Comparison of ENCODE assay signal across 10 mouse cellular contexts in the genomic region with DNA sequence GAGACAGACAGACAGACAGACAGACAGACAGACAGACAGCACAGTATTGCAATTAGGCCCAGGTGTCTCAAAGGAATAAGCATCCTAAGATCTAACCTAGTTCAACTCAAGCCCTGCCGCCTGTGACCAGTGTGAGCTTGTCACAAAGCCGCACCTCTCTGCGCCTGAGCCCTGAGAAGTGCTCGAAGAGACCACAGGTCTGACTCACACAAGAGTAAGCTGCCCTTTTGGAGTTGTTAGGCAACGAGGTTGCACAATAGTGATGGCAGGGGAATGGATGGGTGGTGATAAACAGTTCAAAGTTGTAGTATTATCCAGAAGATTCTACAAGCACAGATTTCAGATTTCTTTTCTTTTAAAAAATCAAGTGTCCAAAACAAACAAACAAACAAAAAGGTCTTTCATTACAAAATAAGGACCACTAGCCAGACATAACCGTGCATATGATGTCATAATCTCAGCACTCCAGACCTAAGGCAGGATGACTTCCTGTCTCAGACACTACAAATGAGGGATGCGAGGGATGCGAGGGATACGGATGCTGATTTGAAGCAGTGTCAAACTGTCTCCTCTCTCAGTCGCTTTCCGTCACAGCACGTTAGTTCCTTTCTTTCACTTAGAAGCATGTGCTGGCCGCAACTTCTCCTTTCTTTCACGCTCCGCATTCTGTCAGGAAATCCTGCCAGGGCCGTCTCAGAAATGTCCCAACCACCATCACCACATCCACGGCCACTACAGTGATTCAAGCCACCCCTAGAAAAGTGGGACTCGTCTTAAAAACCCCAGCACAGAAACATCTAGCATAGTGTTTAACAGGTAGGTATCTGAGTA. TPM values are rescaled to one million over a fixed set of nuclear protein-coding genes. Genes with fewer than 3 reads are reported as not detected.
A peak's percentile ranks its signal among the peaks of the same experiment; 100 is the strongest.
DNase-seq lines count a peak whose midpoint lies in the region; ATAC-seq and TF ChIP-seq lines count a peak whose summit lies in the region.
"Had no signal": no experiment of that assay in that cellular context is flagged by ENCODE, and none has a peak within 500 bp of the region (broad histone marks: within the 10 kb centered on the region; RNA-seq: fewer than 3 reads in every experiment).

No protein-coding gene starts in this region.

- no peak overlapping the region for H3K4me3 ChIP-seq in heart, embryonic 11.5 days (ENCODE audit: low read depth, low read length)
- no peak overlapping the region for H3K4me3 ChIP-seq in intestine, postnatal 0 days (ENCODE audit: low read depth, low read length)
- no peak overlapping the region for H3K4me3 ChIP-seq in myocyte
- H3K4me3 ChIP-seq in kidney, embryonic 15.5 days (replicated peaks): no peak overlapping the region
- no peak overlapping the region for H3K4me3 ChIP-seq in neural tube, embryonic 15.5 days (replicated peaks)
- H3K4me3 ChIP-seq: forebrain, embryonic 10.5 days; limb, embryonic 12.5 days had no signal

- H3K27me3 ChIP-seq in heart, embryonic 11.5 days (ENCODE audit: control insufficient read depth, insufficient read depth, low read length): no peaks in the 10 kb centered on the region
- no peaks in the 10 kb centered on the region for H3K27me3 ChIP-seq in intestine, postnatal 0 days (replicated peaks; ENCODE audit: control insufficient read depth, insufficient read depth, low read length)
- H3K27me3 ChIP-seq in myocyte (ENCODE audit: control insufficient read depth, insufficient read depth, insufficient read length): no peaks in the 10 kb centered on the region
- no peaks in the 10 kb centered on the region for H3K27me3 ChIP-seq in kidney, embryonic 15.5 days
- no peaks in the 10 kb centered on the region for H3K27me3 ChIP-seq in neural tube, embryonic 15.5 days (replicated peaks)
- H3K27me3 ChIP-seq: limb, embryonic 12.5 days had no signal

- intact Hi-C loops in heart, postnatal 10 days (cut with DNase I): no loop called here

- ATAC-seq in heart, embryonic 11.5 days (replicated peaks; ENCODE audit: insufficient number of reproducible peaks, low FRiP score, low TSS enrichment): no peak
- ATAC-seq in intestine, postnatal 0 days: peak; percentile 89
- no peak for ATAC-seq in kidney, embryonic 15.5 days (replicated peaks; ENCODE audit: low FRiP score)
- no peak for ATAC-seq in neural tube, embryonic 15.5 days (ENCODE audit: low FRiP score)

- no peak for TF ChIP-seq CTCF in intestine, postnatal 0 days (IDR thresholded peaks at IDR 0.05; ENCODE audit: low read depth)

- 74% methylated on average over 18 of the region's 18 CpGs for WGBS in heart, embryonic 11.5 days (ENCODE audit: insufficient replicate concordance)
- 70% methylated on average over 18 of the region's 18 CpGs for WGBS in intestine, postnatal 0 days
- WGBS in kidney, embryonic 15.5 days: 81% methylated on average over 18 of the region's 18 CpGs
- WGBS in neural tube, embryonic 15.5 days: 60% methylated on average over 18 of the region's 18 CpGs

- DNase-seq in heart, postnatal 10 days: peak; percentile 31 to 32
- peak; percentile 76 for DNase-seq in MEL-GATA-1-ER (ENCODE audit: extremely low read depth, low read depth)
- DNase-seq in retina, embryonic 14.5 days (ENCODE audit: low spot score): no peak

- H3K36me3 ChIP-seq in heart, embryonic 11.5 days (ENCODE audit: control insufficient read depth, insufficient read depth, low read length): no peaks in the 10 kb centered on the region
- no peaks in the 10 kb centered on the region for H3K36me3 ChIP-seq in intestine, postnatal 0 days (ENCODE audit: control insufficient read depth, insufficient read depth)
- no peaks in the 10 kb centered on the region for H3K36me3 ChIP-seq in myocyte (ENCODE audit: control insufficient read depth, insufficient read depth)
- no peaks in the 10 kb centered on the region for H3K36me3 ChIP-seq in kidney, embryonic 15.5 days
- H3K36me3 ChIP-seq in neural tube, embryonic 15.5 days: no peaks in the 10 kb centered on the region
- H3K36me3 ChIP-seq: forebrain, embryonic 10.5 days; limb, embryonic 12.5 days had no signal

- no peak for TF ChIP-seq POLR2A in myocyte (IDR thresholded peaks at IDR 0.05; ENCODE audit: insufficient read length, low read depth)

- 0 out of 2 replicates have a peak, but pooled peaks cover 2% of the 10 kb centered on the region for H3K4me1 ChIP-seq in heart, embryonic 11.5 days (ENCODE audit: control insufficient read depth, insufficient read depth, low read length)
- no peaks in the 10 kb centered on the region for H3K4me1 ChIP-seq in intestine, postnatal 0 days (replicated peaks; ENCODE audit: control insufficient read depth, insufficient read depth, low read length)
- H3K4me1 ChIP-seq in kidney, embryonic 15.5 days: peaks cover 7% of the 10 kb centered on the region; the same call in 1 of the 2 replicates
- H3K4me1 ChIP-seq in neural tube, embryonic 15.5 days: no peaks in the 10 kb centered on the region
- H3K4me1 ChIP-seq: forebrain, embryonic 10.5 days had no signal

- H3K4me2 ChIP-seq in heart, embryonic 11.5 days: no peak overlapping the region
- H3K4me2 ChIP-seq in intestine, postnatal 0 days (replicated peaks; ENCODE audit: low read depth): no peak overlapping the region
- H3K4me2 ChIP-seq in myocyte (ENCODE audit: low read depth): peak overlapping the region; percentile 0
- no peak overlapping the region for H3K4me2 ChIP-seq in kidney, embryonic 15.5 days
- H3K4me2 ChIP-seq in neural tube, embryonic 15.5 days: no peak overlapping the region
- H3K4me2 ChIP-seq: limb, embryonic 12.5 days had no signal

- no peak overlapping the region for H3ac ChIP-seq in myocyte (ENCODE audit: control insufficient read depth, insufficient read length)

- no peaks in the 10 kb centered on the region for H3K9me3 ChIP-seq in heart, embryonic 11.5 days (replicated peaks; ENCODE audit: control insufficient read depth, low read length)
- H3K9me3 ChIP-seq in intestine, postnatal 0 days (ENCODE audit: control insufficient read depth): no peaks in the 10 kb centered on the region
- no peaks in the 10 kb centered on the region for H3K9me3 ChIP-seq in kidney, embryonic 15.5 days (replicated peaks)
- no peaks in the 10 kb centered on the region for H3K9me3 ChIP-seq in neural tube, embryonic 15.5 days (replicated peaks)
- H3K9me3 ChIP-seq: limb, embryonic 12.5 days had no signal

- no peaks in the 10 kb centered on the region for H3K79me2 ChIP-seq in myocyte (ENCODE audit: control insufficient read depth, insufficient read depth)

- H3K9ac ChIP-seq in heart, embryonic 11.5 days (ENCODE audit: low read depth, low read length): no peak overlapping the region
- no peak overlapping the region for H3K9ac ChIP-seq in intestine, postnatal 0 days (ENCODE audit: low read depth, low read length)
- no peak overlapping the region for H3K9ac ChIP-seq in kidney, embryonic 15.5 days
- no peak overlapping the region for H3K9ac ChIP-seq in neural tube, embryonic 15.5 days (replicated peaks)
- H3K9ac ChIP-seq: limb, embryonic 12.5 days had no signal

- H3K27ac ChIP-seq in heart, embryonic 11.5 days (ENCODE audit: low read depth, low read length): no peak overlapping the region
- H3K27ac ChIP-seq in intestine, postnatal 0 days (ENCODE audit: low read depth, low read length): no peak overlapping the region
- no peak overlapping the region for H3K27ac ChIP-seq in kidney, embryonic 15.5 days
- no peak overlapping the region for H3K27ac ChIP-seq in neural tube, embryonic 15.5 days (replicated peaks)
- H3K27ac ChIP-seq: forebrain, embryonic 10.5 days; limb, embryonic 12.5 days had no signal

TF ChIP-seq in myocyte, 11 proteins besides CTCF, POLR2A, EP300 and RAD21:
- TF ChIP-seq TCF3 (IDR thresholded peaks at IDR 0.05; ENCODE audit: insufficient read length, low read depth): no peak
- TF ChIP-seq MYOD1 (IDR thresholded peaks at IDR 0.05; ENCODE audit: control insufficient read depth in 1 of 3, insufficient read length in 2 of 3, low read depth in 2 of 3): no peak
- TF ChIP-seq USF1 (IDR thresholded peaks at IDR 0.05; ENCODE audit: low read depth): no peak
- no peak for TF ChIP-seq MYOG (IDR thresholded peaks at IDR 0.05; ENCODE audit: control insufficient read depth in 1 of 3, insufficient read depth in 1 of 3, insufficient read length in 2 of 3, low read depth in 2 of 3)
- TF ChIP-seq E2F4 (IDR thresholded peaks at IDR 0.05; ENCODE audit: insufficient read depth): no peak
- peak; percentile 99 for TF ChIP-seq CEBPB (IDR thresholded peaks at IDR 0.05; ENCODE audit: insufficient read depth, poor library complexity, severe bottlenecking)
- no peak for TF ChIP-seq REST (IDR thresholded peaks at IDR 0.05; ENCODE audit: insufficient read depth, insufficient read length)
- no peak for TF ChIP-seq MAX (IDR thresholded peaks at IDR 0.05; ENCODE audit: low read depth)

RNA-seq across cellular contexts. Expression of a gene that starts 24.2 kb away (rescaled TPM):
- total RNA-seq in heart, postnatal 10 days (2021): 100 to 1,000 TPM; 116 to 132 TPM
- polyA plus RNA-seq in heart, embryonic 11.5 days (2014; fragmentation: Nextera tagmentation; extraction: Ambion mirVana): 77.9 and 95.2 TPM in 2 replicates
- polyA plus RNA-seq in intestine, postnatal 0 days (2015; fragmentation: Nextera tagmentation; extraction: Ambion mirVana): 138 and 146 TPM in 2 replicates
- polyA plus RNA-seq in myocyte (2012; fragmentation: generic; extraction: Trizol): 18.7 TPM
- polyA plus RNA-seq in kidney, embryonic 15.5 days (2015; fragmentation: Nextera tagmentation; extraction: Ambion mirVana): 52.0 and 55.9 TPM in 2 replicates
- polyA plus RNA-seq in neural tube, embryonic 15.5 days (2015; fragmentation: Nextera tagmentation; extraction: Ambion mirVana): 106 and 112 TPM in 2 replicates

RNA-seq across cellular contexts. Expression of a gene that starts 37.7 kb away (rescaled TPM):
- total RNA-seq in heart, postnatal 10 days (2021): 10 to 100 TPM; 46.6 to 58.9 TPM
- 37.1 and 38.6 TPM in 2 replicates for polyA plus RNA-seq in heart, embryonic 11.5 days (2014; fragmentation: Nextera tagmentation; extraction: Ambion mirVana)
- polyA plus RNA-seq in intestine, postnatal 0 days (2015; fragmentation: Nextera tagmentation; extraction: Ambion mirVana): 18.2 and 21.6 TPM in 2 replicates
- 16.2 TPM for polyA plus RNA-seq in myocyte (2012; fragmentation: generic; extraction: Trizol)
- polyA plus RNA-seq in kidney, embryonic 15.5 days (2015; fragmentation: Nextera tagmentation; extraction: Ambion mirVana): 58.5 and 62.2 TPM in 2 replicates
- polyA plus RNA-seq in neural tube, embryonic 15.5 days (2015; fragmentation: Nextera tagmentation; extraction: Ambion mirVana): 45.3 and 46.8 TPM in 2 replicates
